Mouse (Mus musculus) neutrophil, adult 59 days (primary cell): ENCODE data around the gene Ssmem1. TPM values are rescaled to one million over a fixed set of nuclear protein-coding genes. Genes with fewer than 3 reads are reported as not detected.

Experiments
- total RNA-seq, 2 experiments: library from RNA; stranded (reverse); gene quantifications; 1 replicate in 1 of 2; 2 replicates in 1 of 2; pipeline ENCODE4 v1.2.4; 2023

Ssmem1 gene
- under 1 TPM; 0.44 to 0.93 TPM for total RNA-seq

DNA sequence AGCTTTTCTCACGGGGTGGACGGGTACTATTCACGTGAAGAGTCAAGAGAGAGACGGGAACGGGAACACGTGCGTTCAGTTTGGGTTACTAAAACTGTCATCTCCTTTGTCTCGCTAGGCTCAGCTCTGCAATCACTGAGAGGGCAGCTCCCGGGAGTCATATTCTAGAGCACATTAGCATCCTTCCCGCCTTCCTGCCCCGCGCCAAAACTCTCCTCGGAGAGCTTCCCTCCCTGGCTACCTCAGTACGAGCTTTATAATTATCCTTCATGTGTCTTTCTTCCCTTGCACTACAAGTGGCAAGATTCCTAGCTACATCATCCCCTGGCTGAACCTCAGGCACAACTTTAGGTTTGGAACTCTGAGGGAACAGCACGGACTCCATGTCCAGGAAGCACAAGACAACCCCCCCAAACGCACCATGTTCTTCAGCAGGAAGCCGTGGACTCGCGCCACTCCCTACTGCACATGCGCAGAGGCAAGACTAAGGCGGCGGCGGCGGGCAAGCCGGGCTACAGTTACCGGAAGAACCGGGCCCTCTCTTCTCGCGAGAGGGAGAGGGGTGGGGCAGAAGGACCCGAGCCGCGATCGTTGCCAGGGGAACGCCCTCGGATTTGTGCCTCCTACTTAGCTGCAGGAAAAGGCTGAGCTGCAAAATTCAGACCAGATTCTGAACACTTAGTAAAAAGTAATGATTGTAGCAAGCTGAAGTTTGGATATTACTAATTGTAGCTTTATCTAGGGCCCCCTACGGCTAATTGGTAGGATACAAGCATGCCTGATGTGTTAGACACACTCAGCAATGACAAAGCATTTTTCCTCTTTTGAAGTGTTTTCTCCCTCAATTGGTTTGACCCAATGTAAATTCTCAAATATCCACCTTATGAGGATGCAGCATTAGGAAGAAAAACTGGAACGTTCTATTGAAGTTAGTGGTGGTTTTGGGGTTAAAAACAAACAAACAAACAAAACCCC is at the start of gene Ssmem1, which contains the start of gene Tmem209:
TSS of gene Ssmem1 (plus strand) at position 585 of the 975 bp plus-strand sequence.
TSS of gene Tmem209 (minus strand) at position 519 of the 975 bp plus-strand sequence.

DNA sequence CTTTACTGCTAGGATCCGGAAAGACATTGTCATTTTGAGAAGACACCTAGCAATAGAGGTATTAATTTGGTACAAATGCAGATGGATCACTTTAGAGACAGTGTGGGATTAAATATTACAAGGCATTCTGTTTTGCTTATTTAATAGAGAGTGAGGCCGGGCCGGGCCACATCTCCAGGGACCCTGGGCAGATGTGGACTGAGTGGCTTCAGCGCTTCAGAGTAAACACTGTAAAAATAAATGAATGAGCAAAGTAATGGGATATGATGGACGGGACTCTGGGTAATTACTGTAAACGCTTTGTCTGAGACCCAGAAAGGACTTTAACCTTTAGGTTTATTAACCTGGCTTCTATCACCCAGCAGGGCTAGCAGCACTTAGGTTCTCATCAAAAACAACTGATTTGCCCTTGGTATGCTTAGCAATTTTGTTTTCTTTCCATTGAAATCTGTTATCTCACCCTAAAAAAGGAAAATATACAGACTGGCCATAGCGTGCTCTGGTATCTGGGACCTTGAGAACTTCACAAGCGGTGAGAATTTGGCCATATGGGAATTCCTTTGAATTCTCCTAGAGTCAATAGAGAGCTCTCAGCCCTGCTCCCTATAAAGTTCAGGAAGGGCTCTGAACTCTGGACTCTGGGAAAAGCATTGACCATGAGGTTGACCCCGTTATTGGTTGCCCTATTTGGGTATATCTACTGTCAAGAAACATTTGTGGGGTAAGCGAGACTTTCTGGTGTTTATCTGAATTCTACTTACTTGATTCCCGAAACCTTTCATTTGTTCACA is 31.6 kb downstream of the Ssmem1 start, which contains the start of gene Cpa2:
TSS of gene Cpa2 (plus strand) at position 574 of the 791 bp plus-strand sequence.

DNA sequence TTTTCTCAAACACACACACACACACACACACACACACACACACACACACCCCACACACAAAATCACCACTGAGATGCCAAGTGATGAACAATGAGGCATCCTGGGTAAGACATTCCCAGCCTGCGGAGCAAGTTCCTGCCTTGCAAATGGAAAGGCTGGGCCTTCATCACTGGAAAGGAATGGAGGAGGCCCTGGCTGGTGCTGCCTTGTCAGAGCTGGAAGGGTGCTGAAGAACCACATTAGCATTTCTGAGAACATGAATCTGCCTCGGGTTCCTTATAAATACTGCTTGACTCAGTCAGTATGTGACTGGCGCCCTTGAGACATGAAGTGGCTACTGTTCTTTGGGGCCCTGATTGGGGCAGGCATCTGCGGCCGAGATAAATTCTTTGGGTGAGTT is 58.4 kb downstream of the Ssmem1 start, which contains the start of gene Cpa4:
TSS of gene Cpa4 (plus strand) at position 301 of the 400 bp plus-strand sequence.

Other genes starting within 250 kb of the Ssmem1 start
- gene Ube2h, start 205.3 kb upstream of the Ssmem1 start, total RNA-seq, result 10 to 100 TPM; 58.1 to 67.9 TPM
- gene Zc3hc1, start 118.8 kb upstream of the Ssmem1 start, total RNA-seq, result 10 to 100 TPM; 13.9 to 17.9 TPM
- gene Klhdc10, start 108.0 kb upstream of the Ssmem1 start, total RNA-seq, result 10 to 100 TPM; 29.0 to 31.3 TPM
- 10 to 100 TPM; 19.8 to 22.4 TPM for gene Tmem209, start 66 bp upstream of the Ssmem1 start, total RNA-seq
- gene Cpa2, start 31.7 kb downstream of the Ssmem1 start, total RNA-seq, result not detected
- not detected for gene Cpa4, start 58.5 kb downstream of the Ssmem1 start, total RNA-seq
- not detected for gene Cpa5, start 101.2 kb downstream of the Ssmem1 start, total RNA-seq
- gene Cpa1, start 129.4 kb downstream of the Ssmem1 start, total RNA-seq, result not detected
- 1 to 10 TPM; 1.5 to 3.2 TPM for gene Cep41, start 183.9 kb downstream of the Ssmem1 start, total RNA-seq
- not detected for gene Mest, start 213.7 kb downstream of the Ssmem1 start, total RNA-seq